Mouse (Mus musculus): ENCODE results near the gene Dlgap1. TPM values are rescaled to one million over a fixed set of nuclear protein-coding genes. Genes with fewer than 3 reads are reported as not detected.

The Dlgap1 gene
- polyA plus RNA-seq, 1 experiment from 2014 or later, result 2.0 TPM

- H3K4me2 ChIP-seq, result no peak overlapping the region
- no peaks in the 10 kb centered on the region for H3K36me3 ChIP-seq
- no peak for ATAC-seq (ENCODE audit: insufficient read depth, low FRiP score, low read depth)
- 87% methylated on average over 3 of the region's 3 CpGs for WGBS
- no peak overlapping the region for H3K9ac ChIP-seq
- H3K27ac ChIP-seq, result no peak overlapping the region
- H3K4me1 ChIP-seq, result peaks cover 12% of the 10 kb centered on the region; the same call in 1 of the 2 replicates
- H3K4me3 ChIP-seq (replicated peaks), result no peak overlapping the region
- H3K9me3 ChIP-seq, result no peaks in the 10 kb centered on the region
- H3K27me3 ChIP-seq (replicated peaks), result no peaks in the 10 kb centered on the region
These were observed 765.9 kb downstream of the Dlgap1 start for GRCm38 (mm10) chr17:70734728-70735127.

GRCm38 (mm10) chr17:70735396-70735795, 766.5 kb downstream of the Dlgap1 start:
- WGBS, result 86% methylated on average over 3 of the region's 3 CpGs
- Histone ChIP-seq H3K27ac (no peak overlapping the region), H3K9me3 (no peaks in the 10 kb centered on the region), H3K4me1 (peaks cover 12% of the 10 kb centered on the region; the same call in 1 of the 2 replicates), H3K4me2 (no peak overlapping the region), H3K36me3 (no peaks in the 10 kb centered on the region), H3K27me3 (replicated peaks) (no peaks in the 10 kb centered on the region), H3K4me3 (replicated peaks) (no peak overlapping the region), H3K9ac (no peak overlapping the region)
- ATAC-seq (ENCODE audit: insufficient read depth, low FRiP score, low read depth), result no peak

GRCm38 (mm10) chr17:70737424-70737823, 768.6 kb downstream of the Dlgap1 start:
- peaks cover 12% of the 10 kb centered on the region; the same call in 1 of the 2 replicates for H3K4me1 ChIP-seq
- peak overlapping the region; percentile 80 for H3K27ac ChIP-seq
- H3K27me3 ChIP-seq (replicated peaks), result no peaks in the 10 kb centered on the region
- peak overlapping the region; percentile 30; the same call in 1 of the 2 replicates for H3K4me3 ChIP-seq (replicated peaks)
- WGBS, result 2% methylated on average over 6 of the region's 6 CpGs
- H3K9me3 ChIP-seq, result no peaks in the 10 kb centered on the region
- peak; percentile 47; the same call in 1 of the 2 replicates for ATAC-seq (ENCODE audit: insufficient read depth, low FRiP score, low read depth)
- H3K36me3 ChIP-seq, result no peaks in the 10 kb centered on the region
- peak overlapping the region; percentile 64 for H3K4me2 ChIP-seq
- H3K9ac ChIP-seq, result no peak overlapping the region

- H3K4me2 ChIP-seq, result peak overlapping the region; percentile 64
- H3K27me3 ChIP-seq (replicated peaks), result no peaks in the 10 kb centered on the region
- H3K36me3 ChIP-seq, result no peaks in the 10 kb centered on the region
- peak; percentile 86 for ATAC-seq (ENCODE audit: insufficient read depth, low FRiP score, low read depth)
- H3K9ac ChIP-seq, result no peak overlapping the region
- H3K9me3 ChIP-seq, result no peaks in the 10 kb centered on the region
- 3% methylated on average over 17 of the region's 17 CpGs for WGBS
- H3K4me1 ChIP-seq, result peaks cover 12% of the 10 kb centered on the region; the same call in 1 of the 2 replicates
- H3K27ac ChIP-seq, result peak overlapping the region; percentile 80
- H3K4me3 ChIP-seq (replicated peaks), result peak overlapping the region; percentile 30
These were observed 769.4 kb downstream of the Dlgap1 start for GRCm38 (mm10) chr17:70738168-70738854.

GRCm38 (mm10) chr17:70739346-70739745, 770.5 kb downstream of the Dlgap1 start:
- ATAC-seq (ENCODE audit: insufficient read depth, low FRiP score, low read depth), result no peak
- no peaks in the 10 kb centered on the region for H3K9me3 ChIP-seq
- no peaks in the 10 kb centered on the region for H3K27me3 ChIP-seq (replicated peaks)
- H3K27ac ChIP-seq, result no peak overlapping the region; the same call in 1 of the 2 replicates
- no peaks in the 10 kb centered on the region for H3K36me3 ChIP-seq
- WGBS, result 60% methylated on average over 6 of the region's 6 CpGs
- no peak overlapping the region for H3K4me2 ChIP-seq
- H3K4me3 ChIP-seq (replicated peaks), result no peak overlapping the region
- peaks cover 12% of the 10 kb centered on the region; the same call in 1 of the 2 replicates for H3K4me1 ChIP-seq
- H3K9ac ChIP-seq, result no peak overlapping the region

- H3K27me3 ChIP-seq (replicated peaks), result no peaks in the 10 kb centered on the region
- no peaks in the 10 kb centered on the region for H3K36me3 ChIP-seq
- H3K27ac ChIP-seq, result no peak overlapping the region
- H3K4me3 ChIP-seq (replicated peaks), result no peak overlapping the region
- no peak overlapping the region for H3K4me2 ChIP-seq
- peaks cover 16% of the 10 kb centered on the region for H3K4me1 ChIP-seq
- H3K9me3 ChIP-seq, result no peaks in the 10 kb centered on the region
- 76% methylated on average over 1 of the region's 1 CpGs for WGBS
- H3K9ac ChIP-seq, result no peak overlapping the region
- ATAC-seq (ENCODE audit: insufficient read depth, low FRiP score, low read depth), result no peak
These were observed 772.8 kb downstream of the Dlgap1 start for GRCm38 (mm10) chr17:70741696-70742095.

- Histone ChIP-seq H3K27ac (no peak overlapping the region), H3K27me3 (replicated peaks) (no peaks in the 10 kb centered on the region), H3K36me3 (no peaks in the 10 kb centered on the region), H3K4me3 (replicated peaks) (no peak overlapping the region), H3K4me1 (peaks cover 13% of the 10 kb centered on the region), H3K9ac (no peak overlapping the region), H3K9me3 (no peaks in the 10 kb centered on the region), H3K4me2 (no peak overlapping the region)
- no peak for ATAC-seq (ENCODE audit: insufficient read depth, low FRiP score, low read depth)
- WGBS, result 90% methylated on average over 5 of the region's 5 CpGs
These were observed 775.8 kb downstream of the Dlgap1 start for GRCm38 (mm10) chr17:70744570-70745153.

- ATAC-seq (ENCODE audit: insufficient read depth, low FRiP score, low read depth), result no peak
- Histone ChIP-seq H3K27ac (no peak overlapping the region), H3K9me3 (no peaks in the 10 kb centered on the region), H3K9ac (no peak overlapping the region), H3K36me3 (no peaks in the 10 kb centered on the region), H3K27me3 (replicated peaks) (no peaks in the 10 kb centered on the region), H3K4me1 (peaks cover 13% of the 10 kb centered on the region), H3K4me3 (replicated peaks) (no peak overlapping the region), H3K4me2 (no peak overlapping the region)
- WGBS, result 64% methylated on average over 6 of the region's 6 CpGs
These were observed 776.5 kb downstream of the Dlgap1 start for GRCm38 (mm10) chr17:70745385-70745784.

- ATAC-seq (ENCODE audit: insufficient read depth, low FRiP score, low read depth), result peak; percentile 65
These were observed 777.7 kb downstream of the Dlgap1 start for GRCm38 (mm10) chr17:70746379-70747079.

GRCm38 (mm10) chr17:70747731-70748475, 779.0 kb downstream of the Dlgap1 start:
- H3K4me3 ChIP-seq (replicated peaks), result peak overlapping the region; percentile 30
- ATAC-seq (ENCODE audit: insufficient read depth, low FRiP score, low read depth), result no peak; the same call in 1 of the 2 replicates
- peak overlapping the region; percentile 58 for H3K4me2 ChIP-seq
- H3K4me1 ChIP-seq, result peaks cover 21% of the 10 kb centered on the region
- H3K36me3 ChIP-seq, result no peaks in the 10 kb centered on the region
- no peaks in the 10 kb centered on the region for H3K27me3 ChIP-seq (replicated peaks)
- no peaks in the 10 kb centered on the region for H3K9me3 ChIP-seq
- H3K9ac ChIP-seq, result 0 out of 2 replicates have a peak overlapping the region, but pooled peaks have one; percentile 4
- WGBS, result 1% methylated on average over 23 of the region's 23 CpGs
- H3K27ac ChIP-seq, result peak overlapping the region; percentile 95

More at GRCm38 (mm10) chr17:70746379-70747079, 777.7 kb downstream of the Dlgap1 start:
- H3K9ac ChIP-seq, result no peak overlapping the region
- H3K27me3 ChIP-seq (replicated peaks), result no peaks in the 10 kb centered on the region
- no peaks in the 10 kb centered on the region for H3K36me3 ChIP-seq
- H3K4me2 ChIP-seq, result peak overlapping the region; percentile 20; the same call in 1 of the 2 replicates
- no peaks in the 10 kb centered on the region for H3K9me3 ChIP-seq
- H3K4me1 ChIP-seq, result peaks cover 18% of the 10 kb centered on the region
- peak overlapping the region; percentile 95 for H3K27ac ChIP-seq
- WGBS, result 34% methylated on average over 9 of the region's 9 CpGs
- no peak overlapping the region for H3K4me3 ChIP-seq (replicated peaks)

- H3K4me1 ChIP-seq, result peaks cover 21% of the 10 kb centered on the region
- H3K9ac ChIP-seq, result no peak overlapping the region
- no peaks in the 10 kb centered on the region for H3K27me3 ChIP-seq (replicated peaks)
- H3K4me3 ChIP-seq (replicated peaks), result peak overlapping the region; percentile 30
- 25% methylated on average over 10 of the region's 10 CpGs for WGBS
- no peaks in the 10 kb centered on the region for H3K9me3 ChIP-seq
- peak overlapping the region; percentile 58 for H3K4me2 ChIP-seq
- peak overlapping the region; percentile 95 for H3K27ac ChIP-seq
- no peaks in the 10 kb centered on the region for H3K36me3 ChIP-seq
- ATAC-seq (ENCODE audit: insufficient read depth, low FRiP score, low read depth), result no peak
These were observed 779.6 kb downstream of the Dlgap1 start for GRCm38 (mm10) chr17:70748476-70748830.

Measured in stomach, embryonic 15.5 days (tissue).